Mouse (Mus musculus) A20 (cell line): ENCODE measurements around the gene Arhgef5.
"Not testable (repeated sequence)": the region's sequence is repeated elsewhere in the genome, so short reads cannot be mapped to it uniquely, and the experiment has no call there.

ENCODE experiments used
- DNase-seq: peaks from one replicate; pipeline ENCODE4 v3.0.0-alpha.2; 2011; ENCODE audit warnings: low read depth, low spot score

Gene Arhgef5

DNA sequence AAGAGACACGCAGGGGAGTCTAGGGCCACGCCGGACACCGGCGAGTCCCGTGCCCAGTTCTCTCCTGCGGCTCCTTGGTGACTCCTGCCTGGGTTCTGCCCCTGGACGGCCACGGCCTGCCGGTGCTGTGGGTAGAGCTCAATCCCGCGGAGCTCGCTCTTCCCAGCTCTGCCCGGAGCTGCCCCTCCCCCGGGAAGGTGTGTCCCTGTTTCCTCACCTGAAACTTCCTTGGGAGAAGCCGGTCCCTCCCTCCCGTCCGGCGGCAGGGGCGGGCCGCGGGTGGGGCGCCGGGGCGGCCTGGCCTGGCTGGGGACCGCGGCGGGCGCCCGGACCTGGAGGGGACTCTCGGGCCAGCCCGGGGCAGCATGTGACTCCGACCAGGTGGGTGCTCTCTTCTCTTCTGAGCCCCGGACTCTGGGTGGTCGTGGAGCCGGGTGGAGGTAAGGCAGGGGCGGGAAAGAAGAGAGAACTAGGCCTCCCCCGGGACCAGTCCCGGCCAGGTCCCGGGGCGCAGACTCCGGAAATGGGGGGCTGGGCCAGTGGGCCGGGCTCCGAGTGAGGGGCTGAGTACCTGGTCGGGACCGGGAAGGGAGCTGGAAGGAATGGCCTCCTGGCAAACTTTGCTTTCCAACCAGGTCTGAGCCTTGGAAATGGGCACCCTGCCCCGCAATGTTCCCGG, at the start of gene Arhgef5:
Gene Arhgef5 (plus strand): TSS at position 220 of the 679 bp plus-strand sequence.
- no peak for DNase-seq

DNA sequence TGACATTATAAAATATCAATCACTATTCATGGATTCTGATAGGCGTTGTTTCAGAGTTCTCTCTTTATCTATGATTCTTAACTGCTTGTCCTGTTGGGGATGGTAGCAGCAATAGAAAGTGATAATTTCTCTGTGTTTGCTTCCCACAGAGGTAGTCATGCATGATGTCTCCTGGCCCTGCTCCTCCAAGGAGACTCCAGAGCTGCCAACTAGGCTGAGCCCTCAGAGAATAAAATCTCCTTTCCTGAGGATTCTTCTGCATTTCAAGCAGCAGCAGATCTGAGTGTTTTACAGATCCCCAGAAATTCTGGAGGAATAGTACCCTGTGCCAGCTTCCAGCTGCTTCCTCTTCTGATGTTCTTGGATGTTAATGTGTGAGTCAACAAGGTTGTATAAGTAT, 34.1 kb upstream of the Arhgef5 start, which contains the start of gene Olfr47:
Gene Olfr47 (plus strand): TSS at position 275 of the 400 bp plus-strand sequence.
- DNase-seq = not testable (repeated sequence)

DNA sequence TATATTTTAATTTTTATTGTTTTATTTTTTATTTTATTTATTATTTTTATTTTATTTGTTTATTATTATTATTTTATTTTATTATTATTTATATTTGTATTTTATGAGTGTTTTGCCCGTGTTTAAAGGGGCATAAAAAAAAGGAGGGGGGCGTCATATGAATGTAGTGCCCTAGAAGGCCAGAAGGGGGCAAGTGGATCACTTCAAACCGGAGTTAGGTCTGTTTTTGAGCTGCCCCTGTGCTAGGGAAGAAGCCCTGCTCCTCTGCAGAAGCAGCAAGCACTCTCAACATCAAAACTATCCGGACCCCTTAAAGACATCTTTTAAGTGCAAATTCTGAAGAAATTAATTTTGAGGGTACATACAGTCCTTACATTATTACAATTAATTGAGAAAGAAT, 23.3 kb upstream of the Arhgef5 start:
- DNase-seq = peak; percentile 12

DNA sequence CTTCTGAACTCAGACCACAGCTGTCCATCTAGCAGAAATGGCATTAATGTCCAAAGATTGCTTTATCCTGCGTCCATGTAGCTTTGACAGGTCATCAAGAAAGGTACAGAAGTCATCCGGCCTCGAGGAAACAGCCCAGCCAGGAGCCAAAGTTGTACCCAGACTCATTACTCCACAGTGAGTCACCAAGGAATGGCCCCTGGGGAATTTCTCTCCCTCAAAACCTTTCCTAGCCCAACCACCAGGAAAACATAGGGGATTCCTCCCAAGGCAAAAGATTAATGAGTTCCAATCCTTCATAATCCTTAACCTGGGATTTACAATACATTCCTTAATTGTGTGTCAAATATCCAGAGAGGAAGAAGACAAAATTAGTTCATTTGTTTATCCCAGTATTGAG, 18.0 kb upstream of the Arhgef5 start:
- no peak for DNase-seq

DNA sequence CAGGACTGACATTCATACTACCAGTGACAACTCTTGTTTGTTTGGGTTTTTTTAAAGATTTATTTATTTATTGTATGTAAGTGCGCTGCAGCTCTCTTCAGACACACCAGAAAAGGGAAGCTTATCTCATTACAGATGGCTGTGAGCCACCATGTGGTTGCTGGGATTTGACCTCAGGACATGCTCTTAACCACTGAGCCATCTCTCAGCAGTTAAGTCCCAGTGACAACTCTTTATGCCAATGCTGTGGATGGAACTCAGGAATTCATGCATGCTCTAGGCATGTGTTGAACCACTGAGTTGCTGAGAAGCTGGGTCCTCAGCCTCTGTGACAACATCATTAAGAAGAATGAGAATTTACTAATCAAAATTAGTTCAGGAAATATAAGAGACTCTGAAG, 12.4 kb upstream of the Arhgef5 start:
- DNase-seq = no peak

DNA sequence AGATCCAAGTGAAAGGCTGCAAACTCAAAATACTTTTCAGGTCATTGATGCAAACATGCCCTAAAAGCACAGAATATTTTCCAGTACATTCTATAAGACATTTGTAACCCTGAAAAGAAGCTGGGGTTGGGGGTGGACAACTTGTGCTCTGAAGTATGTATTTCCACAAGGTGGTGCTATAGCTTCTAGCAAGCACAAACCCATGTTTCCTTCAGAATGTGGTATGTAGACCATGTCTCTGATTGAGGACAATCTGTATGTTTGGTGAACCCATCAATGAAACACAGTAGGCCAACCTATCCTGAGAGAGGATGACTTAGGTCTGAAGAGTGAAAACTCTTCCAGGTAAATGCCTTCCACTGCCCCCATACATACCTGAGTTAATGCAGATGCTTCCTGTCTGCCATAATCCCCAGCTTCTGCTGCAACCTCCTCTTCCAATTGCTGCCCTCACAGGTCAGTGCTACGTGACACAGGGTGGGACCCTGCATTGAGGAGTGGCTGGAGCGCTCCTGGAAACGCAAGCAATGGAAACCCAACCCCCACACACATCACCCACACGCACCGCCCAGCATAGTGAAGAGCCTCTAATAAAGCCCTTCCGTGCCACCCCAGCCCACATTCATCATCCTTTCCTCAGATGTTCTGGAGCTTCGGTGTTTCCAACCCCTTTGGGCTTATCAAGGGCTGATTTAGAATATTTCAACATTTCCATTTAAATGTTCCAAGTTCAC, 11.0 kb upstream of the Arhgef5 start:
- peak; percentile 12 for DNase-seq

DNA sequence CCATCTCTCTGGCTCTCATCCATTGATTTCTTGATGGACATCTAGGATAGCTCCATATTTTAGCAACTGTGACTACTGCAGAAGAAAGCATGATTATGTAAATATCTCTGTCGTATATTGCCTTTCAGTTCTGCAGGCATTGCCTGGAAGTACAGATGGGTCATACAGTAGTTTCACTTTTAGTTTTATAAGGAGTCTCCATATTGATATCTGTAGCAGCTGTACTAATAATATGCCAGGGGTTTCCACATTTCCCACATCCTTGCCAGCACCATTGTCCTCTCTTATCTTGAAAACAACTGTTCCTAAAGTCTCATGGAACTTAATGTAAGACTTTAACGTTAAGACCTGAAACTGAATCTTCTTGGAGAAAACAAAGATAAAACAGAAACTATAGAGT, 4.6 kb upstream of the Arhgef5 start:
- DNase-seq = no peak

DNA sequence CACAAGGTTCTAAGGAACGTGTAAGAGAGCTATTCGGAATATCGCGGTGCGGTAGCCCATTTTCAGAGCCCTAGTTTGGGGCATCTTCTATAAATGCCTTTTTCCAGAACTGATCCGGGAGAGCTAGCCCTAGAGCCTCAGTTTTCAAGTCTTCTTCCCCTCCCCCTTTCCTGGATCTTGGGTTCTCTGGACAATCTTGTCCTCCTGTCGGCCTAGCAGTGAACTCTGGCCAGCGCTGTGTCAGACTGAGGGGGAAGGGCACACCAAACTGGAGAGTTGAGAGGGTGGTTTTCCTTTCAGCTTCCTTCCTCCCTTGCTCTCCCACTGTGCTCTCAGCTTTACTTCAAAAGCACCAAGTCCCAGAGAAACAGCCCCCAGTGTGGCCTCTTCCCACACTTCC, 974 bp downstream of the Arhgef5 start:
- no peak for DNase-seq

DNA sequence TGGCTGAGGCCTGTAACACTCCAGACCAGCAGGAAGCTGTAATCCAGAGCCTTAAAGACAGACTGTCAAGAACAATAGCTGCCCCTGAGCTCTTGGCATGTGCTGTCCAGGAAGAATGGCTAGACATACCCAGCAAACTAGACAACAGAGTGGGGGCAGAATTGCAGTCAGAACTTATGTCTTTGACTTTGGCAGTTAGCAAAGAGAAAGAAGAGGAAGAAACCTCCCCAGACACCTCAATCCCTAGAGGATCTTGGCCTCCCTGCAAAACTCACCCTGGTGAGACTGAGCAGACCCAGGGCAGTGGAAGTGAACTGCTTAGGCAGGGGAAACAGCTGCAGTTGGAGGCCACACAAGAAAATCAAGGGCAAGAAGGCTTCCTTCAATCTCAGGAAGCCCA, 7.2 kb downstream of the Arhgef5 start:
- no peak for DNase-seq

DNA sequence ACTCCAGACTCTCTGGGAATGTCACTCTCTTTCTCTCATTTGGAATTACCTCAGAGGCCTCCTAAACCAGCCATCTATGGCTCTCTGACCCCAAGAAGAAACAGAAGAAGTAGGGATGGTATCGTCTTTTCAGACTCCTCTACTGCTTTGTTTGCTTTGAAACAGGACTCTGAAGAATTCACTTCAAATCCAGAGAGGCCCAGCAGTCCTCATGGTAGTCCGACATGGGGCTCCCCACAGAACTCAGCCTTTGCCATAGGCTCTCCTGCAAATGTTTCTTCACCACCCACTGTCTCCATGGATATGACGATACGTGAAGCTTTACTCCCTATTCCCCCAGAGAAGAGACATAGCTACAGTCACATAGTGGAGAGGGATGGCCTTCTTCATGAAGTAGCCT, 8.7 kb downstream of the Arhgef5 start:
- DNase-seq = no peak

DNA sequence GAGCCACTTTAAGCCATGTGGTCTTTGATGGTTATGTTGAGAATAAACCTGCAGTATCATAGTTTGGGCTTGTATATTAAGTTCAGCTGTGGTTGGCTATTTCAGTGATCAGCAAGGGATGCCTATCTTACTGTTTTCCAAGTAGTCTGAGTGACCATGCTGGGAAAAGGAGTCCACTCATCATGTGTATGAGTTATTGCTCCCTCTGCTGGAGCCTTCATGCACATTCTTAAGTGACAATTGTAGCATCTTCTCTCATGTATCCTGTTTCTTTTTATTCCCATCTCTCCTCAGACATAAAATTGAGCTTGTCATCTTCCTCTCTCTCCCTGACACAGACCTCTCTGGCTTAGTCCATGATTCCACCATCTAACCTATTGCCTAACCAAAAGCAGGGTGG, 12.9 kb downstream of the Arhgef5 start:
- no peak for DNase-seq

DNA sequence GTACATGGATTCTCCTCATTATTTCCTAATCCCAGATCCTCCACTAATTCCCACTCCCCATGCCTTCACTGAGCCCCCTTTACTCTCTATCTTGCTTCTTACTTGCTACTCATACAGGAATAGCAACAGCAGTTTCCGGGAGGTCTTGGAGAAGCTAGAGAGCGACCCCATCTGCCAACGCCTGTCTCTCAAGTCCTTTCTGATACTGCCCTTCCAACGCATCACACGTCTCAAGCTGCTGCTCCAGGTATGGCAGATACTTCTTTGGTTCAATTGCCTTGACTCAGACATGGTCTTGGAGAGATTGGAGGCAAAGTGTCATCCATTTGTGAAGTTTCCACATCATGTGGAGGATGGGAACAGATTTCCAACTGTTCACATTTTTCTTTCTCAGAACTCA, 15.1 kb downstream of the Arhgef5 start:
- DNase-seq = no peak

DNA sequence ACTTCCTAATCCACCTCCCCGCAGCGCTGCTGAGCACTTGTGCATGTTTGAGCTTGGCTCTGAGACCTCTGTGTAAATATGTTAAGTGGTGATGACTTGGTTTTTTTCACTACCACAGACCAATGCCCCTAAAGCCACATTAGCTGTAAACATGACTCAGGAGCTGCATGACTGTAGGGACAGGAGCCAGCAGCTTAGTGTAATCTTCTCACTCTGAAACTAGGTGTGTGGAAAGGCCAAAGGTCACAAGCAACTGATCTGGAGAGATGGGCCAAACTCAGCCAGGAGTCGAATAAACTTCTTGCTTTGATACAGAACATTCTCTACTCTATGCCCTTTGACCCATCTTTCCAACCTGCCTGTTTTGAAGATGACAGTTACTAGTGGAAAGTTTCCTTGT, 26.7 kb downstream of the Arhgef5 start:
- no peak for DNase-seq

DNA sequence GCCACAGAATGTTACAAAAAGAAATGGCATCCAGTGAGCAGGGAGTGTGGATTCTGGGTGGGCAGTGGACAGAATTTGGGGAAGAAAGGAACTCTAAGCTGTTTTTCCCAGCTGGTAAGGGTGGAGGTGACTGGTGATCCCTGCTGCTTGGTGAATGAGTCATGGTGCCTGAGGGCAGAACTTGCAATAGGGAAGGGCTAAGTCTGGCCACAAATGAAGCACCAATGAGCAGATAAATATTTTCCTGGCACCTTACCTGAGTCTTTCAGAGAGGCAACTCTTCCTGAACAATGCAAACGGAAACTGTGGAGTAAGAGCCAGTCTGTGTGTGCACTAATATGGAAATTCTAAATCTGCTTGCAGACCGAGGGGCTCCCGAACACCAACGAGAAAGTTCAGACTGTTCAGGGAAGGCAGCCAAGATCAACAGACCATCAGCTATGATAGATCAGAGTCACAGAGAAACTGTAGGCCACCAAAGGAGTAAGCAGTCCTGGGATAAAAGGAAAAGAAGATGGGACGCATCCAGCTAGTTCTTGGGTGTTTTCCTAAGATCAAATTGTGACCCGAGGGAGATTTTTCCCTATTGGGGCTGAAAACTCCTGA, 27.2 kb downstream of the Arhgef5 start:
- no peak for DNase-seq

DNA sequence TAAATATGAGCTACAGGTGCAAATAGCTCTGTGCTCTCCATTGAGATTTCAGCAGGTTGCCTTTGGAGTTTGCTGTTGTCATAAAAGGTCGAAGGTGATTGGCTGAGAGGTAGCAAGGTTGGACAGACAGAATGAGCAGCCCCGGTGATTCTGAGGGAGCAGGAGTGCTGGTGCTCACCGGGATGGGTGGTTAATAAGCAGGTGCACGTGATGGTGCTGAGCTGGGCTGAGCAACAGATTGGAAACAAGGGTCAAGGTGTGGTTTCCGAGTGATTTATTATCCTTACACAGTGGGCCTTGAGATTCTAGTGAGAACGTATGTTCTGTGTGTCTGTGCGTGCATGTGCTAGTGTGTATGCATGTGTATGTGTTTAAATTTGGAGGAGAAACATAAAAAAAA, 27.8 kb downstream of the Arhgef5 start:
- DNase-seq = no peak

DNA sequence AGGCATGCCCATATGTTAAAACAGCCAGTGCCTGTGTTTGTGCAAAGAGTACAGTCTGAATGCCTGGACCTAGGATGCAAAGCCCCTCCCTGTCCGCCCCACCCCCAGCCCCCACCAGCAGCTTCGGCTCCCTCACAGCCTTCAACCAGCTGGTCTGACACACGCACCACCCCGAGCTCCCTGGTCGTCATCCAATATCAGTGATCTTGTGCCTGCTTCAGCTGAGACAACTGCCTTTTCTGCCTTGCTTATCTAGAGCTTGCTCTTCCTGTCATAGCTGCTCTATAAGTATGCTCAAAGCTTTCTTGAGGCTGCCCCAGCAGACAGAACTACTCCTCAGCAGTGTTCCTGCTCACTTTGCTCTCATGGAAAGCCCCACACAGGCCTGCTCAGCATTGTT, 30.5 kb downstream of the Arhgef5 start:
- DNase-seq = no peak

DNA sequence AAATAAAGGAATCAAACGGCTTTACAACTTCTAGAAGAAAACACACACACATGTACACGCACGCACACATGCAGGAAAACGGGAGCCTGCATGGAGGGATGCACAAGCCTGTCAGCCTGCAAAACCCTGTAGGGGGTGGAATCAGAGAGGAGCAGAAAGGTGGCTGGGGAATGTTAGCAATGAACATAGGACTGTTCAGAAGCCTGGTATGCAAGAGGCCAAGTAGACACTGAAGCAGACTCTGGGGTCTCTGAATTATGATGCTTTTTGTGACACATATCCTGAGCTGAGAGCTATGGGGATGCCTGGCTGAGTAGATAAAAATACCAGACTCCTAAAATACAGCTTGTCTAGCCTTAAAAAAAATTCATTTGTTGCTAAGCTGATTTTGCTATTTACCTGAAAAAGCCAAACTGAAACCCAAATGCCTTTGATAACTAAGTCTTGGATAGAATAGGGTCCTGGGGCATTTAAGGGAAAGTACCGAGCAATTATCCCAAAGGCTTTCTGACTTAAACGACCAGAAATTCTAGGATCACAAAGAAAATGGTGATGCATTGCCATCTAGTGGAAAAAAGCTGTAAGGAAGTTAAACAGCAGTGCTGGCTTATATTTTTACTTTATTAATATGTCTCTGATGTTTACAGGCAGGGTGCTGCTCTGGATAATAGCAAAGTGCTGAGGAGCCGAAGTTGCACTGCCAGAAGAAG, 31.6 kb downstream of the Arhgef5 start:
- DNase-seq = peak; percentile 5

DNA sequence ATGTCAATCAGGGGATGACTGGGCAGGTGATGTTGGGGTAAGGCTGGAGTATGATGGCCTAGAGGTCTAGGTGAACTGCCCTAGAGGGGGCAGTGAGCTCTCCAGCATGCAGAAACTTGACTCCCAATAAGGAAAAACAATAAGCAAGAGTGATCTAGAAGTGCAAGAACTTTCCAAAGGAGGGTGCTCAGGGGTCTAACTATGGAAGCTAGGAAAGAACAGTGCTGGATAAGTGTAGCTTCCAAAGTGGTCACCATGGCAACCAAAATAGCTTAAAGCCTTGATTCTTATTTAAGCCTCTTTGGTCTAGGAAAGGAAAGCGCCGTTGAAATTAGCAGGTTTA, 32.1 kb downstream of the Arhgef5 start:
- DNase-seq = no peak

DNA sequence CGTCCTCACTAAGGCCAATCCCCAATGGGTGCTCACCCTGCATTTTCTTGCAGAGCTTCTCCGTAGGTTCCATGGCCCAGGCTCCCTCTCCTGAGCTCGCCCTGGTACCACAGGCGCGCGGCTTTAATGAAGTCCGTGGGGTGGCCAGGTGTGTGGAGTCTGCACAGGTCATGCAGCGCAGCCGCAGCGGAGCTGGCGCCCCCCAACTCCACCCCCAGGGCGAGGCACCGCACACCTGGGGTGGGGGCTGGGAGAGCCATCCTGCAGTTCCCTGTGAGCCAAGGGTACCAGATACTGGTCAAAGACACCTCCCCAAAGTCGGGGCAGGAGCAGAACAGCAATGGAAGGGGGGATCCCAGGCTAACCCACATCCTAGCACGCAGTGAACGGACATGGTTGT, 44.1 kb downstream of the Arhgef5 start, which contains the start of gene Nobox:
Gene Nobox (minus strand): TSS at position 101 of the 400 bp plus-strand sequence.
- no peak for DNase-seq

DNA sequence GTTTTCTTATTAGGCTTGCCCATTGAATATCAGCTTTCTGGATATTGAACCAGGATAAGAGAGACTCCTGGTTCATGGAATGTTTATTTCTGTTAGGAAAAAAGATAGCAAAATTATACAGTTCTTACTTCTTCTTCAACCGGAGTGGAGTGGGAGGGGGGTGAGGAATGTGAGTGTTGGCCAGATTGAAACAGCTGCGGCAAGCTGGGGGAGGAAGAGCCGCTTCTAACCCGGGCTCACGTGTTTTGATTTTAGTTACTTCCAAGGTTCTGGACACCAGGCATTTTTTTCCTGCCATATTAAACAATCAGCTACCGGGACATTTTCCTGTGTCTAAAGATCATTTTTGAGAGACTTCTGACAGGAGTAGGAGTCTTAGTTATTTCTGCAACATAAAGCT, 44.7 kb downstream of the Arhgef5 start:
- no peak for DNase-seq

DNA sequence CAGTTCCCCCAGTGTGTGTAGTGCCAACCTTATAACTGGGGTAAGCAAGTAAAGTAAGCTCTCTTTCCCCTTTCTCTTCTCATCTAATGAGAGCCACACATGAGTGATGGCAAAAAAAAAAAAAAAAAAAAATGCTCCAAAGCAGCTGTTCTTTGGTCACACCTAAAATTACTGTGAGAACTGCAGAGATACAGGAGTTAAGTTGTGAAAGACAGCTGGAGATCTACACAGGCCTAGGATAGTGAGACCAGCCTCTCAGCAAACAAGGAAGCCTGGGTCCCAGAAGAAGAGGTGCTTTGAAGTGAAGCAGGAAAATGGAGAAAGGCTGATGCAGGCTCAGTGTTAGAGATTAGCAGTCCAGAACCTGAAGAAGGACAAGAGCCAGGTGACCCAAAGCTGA, 47.2 kb downstream of the Arhgef5 start:
- no peak for DNase-seq

DNA sequence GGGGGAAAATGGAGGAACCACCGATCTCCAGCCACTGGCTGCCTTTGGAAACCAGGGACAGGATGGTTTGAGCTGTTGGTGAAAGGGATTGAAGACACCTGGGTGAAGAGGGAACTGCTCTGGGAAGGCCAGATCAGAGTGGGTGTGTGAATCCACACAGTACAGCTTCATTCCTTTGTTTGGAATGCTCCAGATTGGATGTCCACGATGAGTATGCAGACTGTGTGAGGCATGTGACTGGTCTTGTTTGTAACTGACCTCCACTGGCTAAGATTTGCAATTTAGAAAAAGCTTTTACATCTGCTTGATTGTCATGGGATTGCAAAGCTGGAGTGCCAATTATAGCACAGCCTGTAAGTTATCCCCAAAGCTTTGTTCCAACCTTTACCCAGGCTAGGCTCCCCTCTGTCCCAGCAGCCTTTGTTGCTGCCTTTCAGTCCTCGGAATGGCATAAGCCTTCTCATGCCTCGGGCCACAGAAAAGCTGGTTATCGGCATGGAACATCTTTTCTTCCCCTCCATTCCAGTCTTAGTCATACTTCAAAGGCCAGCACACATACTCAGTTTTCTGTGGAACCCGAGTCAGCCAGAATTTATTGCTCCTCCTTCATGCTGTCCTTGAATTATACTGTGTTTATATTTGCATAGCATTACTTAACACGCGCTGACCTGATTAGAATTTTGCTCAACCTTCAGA, 47.7 kb downstream of the Arhgef5 start:
- DNase-seq = no peak
